Mouse (Mus musculus): ENCODE data around the gene Caskin1.

- TF ChIP-seq CTCF (IDR thresholded peaks at IDR 0.05; ENCODE audit: low read depth, low read length) (no peak), GATA1 (IDR thresholded peaks at IDR 0.05; ENCODE audit: borderline replicate concordance, low read length) (no peak), TAL1 (conservative IDR thresholded peaks at IDR 0.05; ENCODE audit: low read depth, low read length) (no peak)
These were observed 62.6 kb downstream of the Caskin1 start for GRCm38 (mm10) chr17:24551050-24551444.
